Mouse (Mus musculus): ENCODE results near the gene Cenpo. TPM values are rescaled to one million over a fixed set of nuclear protein-coding genes. Genes with fewer than 3 reads are reported as not detected.

Gene Cenpo
- polyA plus RNA-seq, 1 experiment from 2014 or later, result 12.1 TPM

DNA sequence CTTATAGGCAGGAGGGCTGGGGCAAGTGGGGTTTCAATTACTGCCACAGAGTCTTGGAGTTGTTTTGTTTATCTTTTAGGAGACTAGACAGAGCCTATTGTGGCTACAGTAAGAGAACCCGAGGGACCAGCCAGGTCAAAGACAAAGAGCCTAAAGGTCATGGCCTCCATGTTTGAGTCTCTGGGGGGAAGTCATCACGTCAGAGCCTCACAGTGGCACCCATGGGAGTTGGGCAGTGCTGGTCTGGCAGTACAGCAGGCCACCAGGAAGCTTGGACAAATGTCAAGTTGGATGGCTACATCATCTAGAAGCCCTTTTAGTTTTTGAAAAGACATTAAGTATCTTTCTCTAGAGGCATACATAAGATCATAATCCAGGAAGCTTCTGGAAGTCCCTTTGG lies 71.2 kb downstream of the Cenpo start:
- H3K27me3 ChIP-seq (ENCODE audit: control insufficient read depth, insufficient read depth, low read length), result no peaks in the 10 kb centered on the region
- no peaks in the 10 kb centered on the region for H3K36me3 ChIP-seq (ENCODE audit: control insufficient read depth, insufficient read depth, low read length)
- ATAC-seq (ENCODE audit: insufficient read depth, low FRiP score), result no peak
- no peak overlapping the region for H3K4me2 ChIP-seq (ENCODE audit: low read depth, low read length)
- no peaks in the 10 kb centered on the region for H3K9me3 ChIP-seq (replicated peaks; ENCODE audit: control insufficient read depth, low read length)
- 27% methylated on average over 2 of the region's 2 CpGs for WGBS
- H3K4me1 ChIP-seq (ENCODE audit: control insufficient read depth, insufficient read depth, low read length), result no peaks in the 10 kb centered on the region
- no peak overlapping the region for H3K4me3 ChIP-seq (replicated peaks; ENCODE audit: low read length)
- H3K27ac ChIP-seq (ENCODE audit: low read length), result no peak overlapping the region
- no peak overlapping the region for H3K9ac ChIP-seq (ENCODE audit: low read length)

DNA sequence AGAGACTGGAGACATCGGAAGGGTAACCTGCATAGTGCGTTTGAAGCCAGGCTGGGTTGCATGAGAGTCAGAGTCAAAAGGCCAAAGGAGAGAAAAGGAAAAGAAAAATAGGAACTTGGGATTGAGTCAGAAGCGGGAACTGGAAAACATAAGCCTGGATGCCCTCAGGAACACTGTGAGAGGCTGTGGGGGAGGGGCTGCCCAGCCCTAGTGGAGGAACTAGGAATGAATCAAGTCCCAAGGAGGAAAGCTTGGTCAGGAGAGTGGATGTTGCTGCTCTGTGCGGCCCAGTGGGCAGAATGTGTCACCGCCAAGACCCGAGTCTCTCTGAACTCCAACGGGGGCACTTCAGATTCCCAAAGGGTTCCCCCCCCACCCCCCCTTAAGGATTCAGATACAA lies 73.8 kb downstream of the Cenpo start:
- H3K4me2 ChIP-seq (ENCODE audit: low read depth, low read length), result no peak overlapping the region
- no peaks in the 10 kb centered on the region for H3K4me1 ChIP-seq (ENCODE audit: control insufficient read depth, insufficient read depth, low read length)
- 74% methylated on average over 7 of the region's 7 CpGs for WGBS
- H3K9ac ChIP-seq (ENCODE audit: low read length), result no peak overlapping the region
- H3K4me3 ChIP-seq (replicated peaks; ENCODE audit: low read length), result no peak overlapping the region
- no peaks in the 10 kb centered on the region for H3K36me3 ChIP-seq (ENCODE audit: control insufficient read depth, insufficient read depth, low read length)
- no peaks in the 10 kb centered on the region for H3K9me3 ChIP-seq (replicated peaks; ENCODE audit: control insufficient read depth, low read length)
- ATAC-seq (ENCODE audit: insufficient read depth, low FRiP score), result no peak
- no peaks in the 10 kb centered on the region for H3K27me3 ChIP-seq (ENCODE audit: control insufficient read depth, insufficient read depth, low read length)
- H3K27ac ChIP-seq (ENCODE audit: low read length), result no peak overlapping the region

DNA sequence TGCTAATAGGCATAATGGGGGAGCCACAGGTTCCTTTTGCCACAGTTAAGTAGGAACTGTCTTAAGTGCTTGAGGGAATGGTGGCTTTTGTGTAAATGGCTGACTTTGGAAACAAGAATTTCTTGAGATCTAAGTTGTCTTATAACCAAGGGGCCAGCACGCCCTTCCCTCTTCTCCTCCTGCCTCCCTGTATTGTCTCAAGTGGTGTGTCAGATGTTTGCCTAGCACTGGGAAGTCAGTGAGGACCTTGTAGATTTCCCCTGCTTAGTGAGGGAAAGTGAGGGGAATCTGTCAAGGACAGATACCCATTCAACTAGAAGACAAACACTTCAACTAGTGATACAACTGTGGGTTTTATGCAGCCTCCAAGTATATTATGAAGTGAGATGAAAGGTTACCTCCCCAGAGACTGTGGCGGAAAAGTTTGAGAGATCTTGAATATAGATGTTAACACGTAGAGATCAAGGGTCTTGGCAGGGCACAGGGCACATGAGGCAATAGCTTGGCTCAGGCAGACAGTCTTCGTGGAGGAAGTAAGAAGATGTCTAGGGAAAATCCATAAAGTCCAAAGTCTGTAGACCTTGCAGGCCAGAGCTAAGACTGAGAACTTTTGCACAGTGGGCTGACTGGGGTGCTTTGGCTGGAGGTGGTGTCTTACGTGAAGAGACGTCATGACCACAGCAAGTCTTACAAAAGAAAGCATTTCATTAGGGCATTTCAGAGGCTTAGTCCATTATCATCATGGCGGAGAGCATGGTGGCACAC lies 75.0 kb downstream of the Cenpo start:
- no peak overlapping the region for H3K4me2 ChIP-seq (ENCODE audit: low read depth, low read length)
- no peak overlapping the region for H3K27ac ChIP-seq (ENCODE audit: low read length)
- ATAC-seq (ENCODE audit: insufficient read depth, low FRiP score), result 0 out of 2 replicates have a peak, but pooled peaks have one; percentile 47
- WGBS, result 85% methylated on average over 7 of the region's 7 CpGs
- H3K27me3 ChIP-seq (ENCODE audit: control insufficient read depth, insufficient read depth, low read length), result no peaks in the 10 kb centered on the region
- H3K4me1 ChIP-seq (ENCODE audit: control insufficient read depth, insufficient read depth, low read length), result no peaks in the 10 kb centered on the region
- H3K36me3 ChIP-seq (ENCODE audit: control insufficient read depth, insufficient read depth, low read length), result no peaks in the 10 kb centered on the region
- H3K4me3 ChIP-seq (replicated peaks; ENCODE audit: low read length), result no peak overlapping the region
- H3K9ac ChIP-seq (ENCODE audit: low read length), result no peak overlapping the region
- H3K9me3 ChIP-seq (replicated peaks; ENCODE audit: control insufficient read depth, low read length), result no peaks in the 10 kb centered on the region

DNA sequence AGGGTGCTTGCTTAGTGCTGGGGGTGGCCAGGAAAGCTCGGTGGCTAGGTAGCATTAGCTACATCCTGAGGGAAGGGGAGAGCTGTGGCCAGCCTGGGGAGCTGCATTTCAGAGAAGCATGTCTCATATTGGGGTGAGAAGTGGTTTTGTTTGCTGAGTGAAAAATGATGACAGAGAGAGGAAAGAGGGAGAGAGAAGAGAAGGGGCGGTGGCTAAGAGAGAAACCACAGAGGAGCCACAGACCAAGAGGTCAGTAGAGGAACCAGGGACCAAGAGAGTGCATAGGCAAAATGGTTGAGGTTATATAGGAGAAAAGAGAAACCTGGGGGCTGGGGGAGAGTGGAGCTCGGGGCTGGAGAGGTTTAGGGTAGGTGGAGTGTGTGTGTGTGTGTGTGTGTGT lies 75.9 kb downstream of the Cenpo start:
- ATAC-seq (ENCODE audit: insufficient read depth, low FRiP score), result no peak
- Histone ChIP-seq H3K27ac (ENCODE audit: low read length) (no peak overlapping the region), H3K9ac (ENCODE audit: low read length) (no peak overlapping the region), H3K36me3 (ENCODE audit: control insufficient read depth, insufficient read depth, low read length) (no peaks in the 10 kb centered on the region), H3K4me2 (ENCODE audit: low read depth, low read length) (no peak overlapping the region), H3K4me3 (replicated peaks; ENCODE audit: low read length) (no peak overlapping the region), H3K9me3 (replicated peaks; ENCODE audit: control insufficient read depth, low read length) (no peaks in the 10 kb centered on the region), H3K27me3 (ENCODE audit: control insufficient read depth, insufficient read depth, low read length) (no peaks in the 10 kb centered on the region), H3K4me1 (ENCODE audit: control insufficient read depth, insufficient read depth, low read length) (no peaks in the 10 kb centered on the region)
- WGBS, result 79% methylated on average over 3 of the region's 3 CpGs

DNA sequence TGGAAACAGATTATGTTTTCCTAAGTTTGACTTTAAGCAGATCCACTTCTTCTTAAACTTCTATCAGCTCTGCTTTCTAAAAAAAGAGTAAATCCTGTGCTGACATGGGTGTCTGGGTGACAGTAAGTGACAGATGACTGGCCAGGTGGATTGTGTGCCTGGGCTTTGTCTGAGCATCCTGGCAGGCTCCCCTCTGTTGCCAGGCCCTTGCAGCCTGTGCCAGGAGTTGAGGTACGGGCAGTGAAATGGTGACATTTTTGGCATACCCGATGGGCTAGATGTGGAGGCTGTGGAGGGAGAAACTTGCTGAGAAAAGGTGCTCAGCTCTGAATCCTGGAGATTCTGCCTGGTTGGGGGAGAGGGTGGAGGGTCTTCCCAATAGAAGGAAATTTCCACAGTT lies 76.6 kb downstream of the Cenpo start:
- Histone ChIP-seq H3K4me2 (ENCODE audit: low read depth, low read length) (no peak overlapping the region), H3K9ac (ENCODE audit: low read length) (no peak overlapping the region), H3K27me3 (ENCODE audit: control insufficient read depth, insufficient read depth, low read length) (no peaks in the 10 kb centered on the region), H3K9me3 (replicated peaks; ENCODE audit: control insufficient read depth, low read length) (no peaks in the 10 kb centered on the region), H3K36me3 (ENCODE audit: control insufficient read depth, insufficient read depth, low read length) (no peaks in the 10 kb centered on the region), H3K27ac (ENCODE audit: low read length) (no peak overlapping the region), H3K4me1 (ENCODE audit: control insufficient read depth, insufficient read depth, low read length) (no peaks in the 10 kb centered on the region), H3K4me3 (replicated peaks; ENCODE audit: low read length) (no peak overlapping the region)
- ATAC-seq (ENCODE audit: insufficient read depth, low FRiP score), result no peak
- 70% methylated on average over 2 of the region's 2 CpGs for WGBS

DNA sequence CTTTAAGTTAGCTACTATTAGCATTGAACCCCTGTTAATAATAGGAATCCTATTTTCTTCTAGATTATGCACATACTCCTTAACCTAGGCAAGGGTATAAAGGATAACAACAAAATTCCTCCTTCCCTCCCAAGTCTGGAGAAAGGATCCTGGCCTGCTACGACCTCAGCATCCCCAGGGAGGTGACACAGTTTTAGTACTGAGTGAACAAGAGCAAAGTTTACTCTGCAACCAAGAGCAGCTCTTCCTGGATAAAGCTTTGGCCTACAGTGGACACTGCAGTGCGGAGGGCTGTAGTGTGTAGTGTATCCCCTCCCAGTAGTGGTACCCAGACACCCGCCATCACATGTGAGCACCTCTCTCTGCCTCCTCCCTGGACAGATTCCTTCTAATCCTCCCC lies 82.1 kb downstream of the Cenpo start:
- no peaks in the 10 kb centered on the region for H3K36me3 ChIP-seq (ENCODE audit: control insufficient read depth, insufficient read depth, low read length)
- no peak overlapping the region for H3K4me3 ChIP-seq (replicated peaks; ENCODE audit: low read length)
- H3K27me3 ChIP-seq (ENCODE audit: control insufficient read depth, insufficient read depth, low read length), result no peaks in the 10 kb centered on the region
- no peaks in the 10 kb centered on the region for H3K4me1 ChIP-seq (ENCODE audit: control insufficient read depth, insufficient read depth, low read length)
- H3K9ac ChIP-seq (ENCODE audit: low read length), result no peak overlapping the region
- H3K4me2 ChIP-seq (ENCODE audit: low read depth, low read length), result no peak overlapping the region
- no peak for ATAC-seq (ENCODE audit: insufficient read depth, low FRiP score)
- WGBS, result 84% methylated on average over 3 of the region's 3 CpGs
- no peaks in the 10 kb centered on the region; the same call in 1 of the 2 replicates for H3K9me3 ChIP-seq (replicated peaks; ENCODE audit: control insufficient read depth, low read length)
- H3K27ac ChIP-seq (ENCODE audit: low read length), result no peak overlapping the region

DNA sequence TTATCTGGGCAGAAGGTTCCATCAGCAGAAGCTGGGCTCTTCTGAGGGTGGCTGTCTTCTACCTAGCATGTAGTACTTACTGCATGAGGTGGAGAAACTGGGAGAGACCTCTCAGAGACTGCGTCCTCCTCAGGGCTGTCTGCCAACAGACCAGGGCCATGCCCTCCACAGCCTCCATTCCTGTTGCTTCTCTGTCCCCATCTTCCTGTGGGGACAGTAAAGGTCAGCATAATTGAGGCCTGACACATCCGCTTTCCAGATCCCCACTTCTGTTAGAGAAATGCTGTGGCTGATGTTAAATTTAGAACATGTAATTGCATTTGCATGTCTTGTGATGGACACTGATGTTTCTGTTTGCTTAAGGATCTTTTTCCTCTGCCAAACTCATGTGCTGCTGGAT lies 83.2 kb downstream of the Cenpo start:
- Histone ChIP-seq H3K9ac (ENCODE audit: low read length) (no peak overlapping the region), H3K4me2 (ENCODE audit: low read depth, low read length) (no peak overlapping the region), H3K36me3 (ENCODE audit: control insufficient read depth, insufficient read depth, low read length) (0 out of 2 replicates have a peak, but pooled peaks cover 2% of the 10 kb centered on the region), H3K27me3 (ENCODE audit: control insufficient read depth, insufficient read depth, low read length) (no peaks in the 10 kb centered on the region), H3K4me1 (ENCODE audit: control insufficient read depth, insufficient read depth, low read length) (no peaks in the 10 kb centered on the region), H3K27ac (ENCODE audit: low read length) (no peak overlapping the region), H3K9me3 (replicated peaks; ENCODE audit: control insufficient read depth, low read length) (no peaks in the 10 kb centered on the region; the same call in 1 of the 2 replicates), H3K4me3 (replicated peaks; ENCODE audit: low read length) (no peak overlapping the region)
- ATAC-seq (ENCODE audit: insufficient read depth, low FRiP score), result no peak
- 91% methylated on average over 2 of the region's 2 CpGs for WGBS

Other genes with a start within 250 kb of the Cenpo start
- 3.4 and 3.5 TPM in 2 replicates for gene Efr3b, start 195.4 kb downstream of the Cenpo start, polyA plus RNA-seq (2015; fragmentation: Nextera tagmentation; extraction: Ambion mirVana)
- 5.7 and 6.1 TPM in 2 replicates for gene Dnajc27, start 151.7 kb downstream of the Cenpo start, polyA plus RNA-seq (2015; fragmentation: Nextera tagmentation; extraction: Ambion mirVana)
- gene Adcy3, start 101.2 kb downstream of the Cenpo start, polyA plus RNA-seq (2015; fragmentation: Nextera tagmentation; extraction: Ambion mirVana), result 7.7 and 8.7 TPM in 2 replicates
- gene Ptrhd1, start 267 bp downstream of the Cenpo start, polyA plus RNA-seq (2015; fragmentation: Nextera tagmentation; extraction: Ambion mirVana), result 5.0 and 5.1 TPM in 2 replicates
- gene Ncoa1, start 242.9 kb upstream of the Cenpo start, polyA plus RNA-seq (2015; fragmentation: Nextera tagmentation; extraction: Ambion mirVana), result 5.3 and 5.6 TPM in 2 replicates